Mouse (Mus musculus) liver, embryonic 15.5 days (tissue): ENCODE measurements around the gene Frmd5. TPM values are rescaled to one million over a fixed set of nuclear protein-coding genes. Genes with fewer than 3 reads are reported as not detected.
A peak's percentile ranks its signal among the peaks of the same experiment; 100 is the strongest.
"Not testable (repeated sequence)": the region's sequence is repeated elsewhere in the genome, so short reads cannot be mapped to it uniquely, and the experiment has no call there.

Experiments used
- ATAC-seq: fragments of 200-750 bp; cut with Nextera tagmentation; 2 replicates; pipeline ENCODE4 v1.8.0; 2017; ENCODE audit warnings: moderate number of reproducible peaks, mild to moderate bottlenecking, moderate library complexity; ENCODE audit not compliant: insufficient read depth
- H3K27ac ChIP-seq: fragments of 300-500 bp; sonication (generic); replicated peaks from 2 replicates; pipeline ENCODE4 v1.5.1; 2015; ENCODE audit warnings: mild to moderate bottlenecking, inconsistent platforms
- H3K27me3 ChIP-seq: fragments of 300-500 bp; sonication (generic); 2 replicates; pipeline ENCODE4 v1.6.1; 2015; ENCODE audit warnings: mild to moderate bottlenecking, inconsistent platforms
- H3K36me3 ChIP-seq: fragments of 300-500 bp; sonication (generic); replicated peaks from 2 replicates; pipeline ENCODE4 v1.6.1; 2015; ENCODE audit warnings: moderate library complexity, mild to moderate bottlenecking, inconsistent platforms
- H3K4me1 ChIP-seq: fragments of 300-500 bp; sonication (generic); replicated peaks from 2 replicates; pipeline ENCODE4 v1.6.1; 2015; ENCODE audit warnings: inconsistent platforms
- H3K4me2 ChIP-seq: fragments of 300-500 bp; sonication (generic); 2 replicates; pipeline ENCODE4 v1.6.1; 2015; ENCODE audit warnings: moderate library complexity, mild to moderate bottlenecking, inconsistent platforms
- H3K4me3 ChIP-seq: fragments of 300-500 bp; sonication (generic); replicated peaks from 2 replicates; pipeline ENCODE4 v1.5.1; 2015; ENCODE audit warnings: mild to moderate bottlenecking, inconsistent platforms
- H3K9ac ChIP-seq: fragments of 300-500 bp; sonication (generic); 2 replicates; pipeline ENCODE4 v1.6.1; 2015; ENCODE audit warnings: moderate library complexity, mild to moderate bottlenecking, inconsistent platforms
- H3K9me3 ChIP-seq: fragments of 300-500 bp; sonication (generic); replicated peaks from 2 replicates; pipeline ENCODE4 v1.6.1; 2016; ENCODE audit warnings: inconsistent platforms
- WGBS: fragments of 180-500 bp; shearing (Covaris S2); methylation state at CpG from one replicate; pipeline ENCODE4 v1.1.7; 2015; ENCODE audit warnings: mixed read lengths; ENCODE audit not compliant: insufficient replicate concordance; 5-methylcytosine and 5-hydroxymethylcytosine counted together
- polyA plus RNA-seq: library from polyadenylated mRNA; unstranded; fragments of >200 nt; fragmentation: Nextera tagmentation; extraction: Ambion mirVana; gene quantifications from 2 replicates; pipeline ENCODE4 v1.2.1, GENCODE M21; 2015

The Frmd5 gene
- polyA plus RNA-seq, 1 experiment from 2014 or later, result 0.13 TPM

GRCm38 (mm10) chr2:121514211-121514610, 292.7 kb downstream of the Frmd5 start:
- WGBS, result 82% methylated on average over 4 of the region's 4 CpGs
- no peaks in the 10 kb centered on the region for H3K9me3 ChIP-seq
- H3K27me3 ChIP-seq, result no peaks in the 10 kb centered on the region
- no peak for ATAC-seq
- H3K9ac ChIP-seq, result no peak overlapping the region
- no peak overlapping the region for H3K4me3 ChIP-seq
- H3K27ac ChIP-seq, result no peak overlapping the region
- H3K4me1 ChIP-seq, result peaks cover 23% of the 10 kb centered on the region
- no peak overlapping the region for H3K4me2 ChIP-seq
- H3K36me3 ChIP-seq, result peaks cover 87% of the 10 kb centered on the region

- ATAC-seq, H3K27me3 ChIP-seq, H3K4me2 ChIP-seq, H3K9ac ChIP-seq, H3K4me3 ChIP-seq, H3K9me3 ChIP-seq, H3K27ac ChIP-seq: not testable (repeated sequence)
- peaks cover 77% of the 10 kb centered on the region for H3K36me3 ChIP-seq
- peaks cover 33% of the 10 kb centered on the region for H3K4me1 ChIP-seq
- WGBS, result 78% methylated on average over 5 of the region's 5 CpGs
Measured at GRCm38 (mm10) chr2:121512991-121513765, 293.7 kb downstream of the Frmd5 start.

- Histone ChIP-seq H3K4me2 (no peak overlapping the region), H3K27ac (no peak overlapping the region), H3K9me3 (no peaks in the 10 kb centered on the region), H3K4me3 (no peak overlapping the region), H3K9ac (no peak overlapping the region), H3K4me1 (peaks cover 41% of the 10 kb centered on the region), H3K36me3 (peaks cover 61% of the 10 kb centered on the region), H3K27me3 (no peaks in the 10 kb centered on the region)
- no peak for ATAC-seq
- 82% methylated on average over 8 of the region's 8 CpGs for WGBS
Measured at GRCm38 (mm10) chr2:121511401-121511800, 295.5 kb downstream of the Frmd5 start.

- Histone ChIP-seq H3K36me3 (peaks cover 49% of the 10 kb centered on the region), H3K4me2 (peak overlapping the region; percentile 67), H3K27ac (no peak overlapping the region)
Measured at GRCm38 (mm10) chr2:121509584-121509983, 297.3 kb downstream of the Frmd5 start.

GRCm38 (mm10) chr2:121507951-121508330, 298.9 kb downstream of the Frmd5 start:
- peaks cover 40% of the 10 kb centered on the region for H3K4me1 ChIP-seq
- H3K9ac ChIP-seq, result peak overlapping the region; percentile 75
- H3K9me3 ChIP-seq, result no peaks in the 10 kb centered on the region
- peak overlapping the region; percentile 72 for H3K4me3 ChIP-seq
- peaks cover 39% of the 10 kb centered on the region for H3K36me3 ChIP-seq
- no peak overlapping the region for H3K27ac ChIP-seq
- no peak for ATAC-seq
- H3K4me2 ChIP-seq, result peak overlapping the region; percentile 67
- H3K27me3 ChIP-seq, result no peaks in the 10 kb centered on the region
- 63% methylated on average over 2 of the region's 2 CpGs for WGBS

More at GRCm38 (mm10) chr2:121509584-121509983, 297.3 kb downstream of the Frmd5 start:
- 25% methylated on average over 16 of the region's 16 CpGs for WGBS
- Histone ChIP-seq H3K4me3 (peak overlapping the region; percentile 51), H3K4me1 (peaks cover 41% of the 10 kb centered on the region), H3K27me3 (no peaks in the 10 kb centered on the region), H3K9ac (peak overlapping the region; percentile 28; the same call in 1 of the 2 replicates), H3K9me3 (no peaks in the 10 kb centered on the region)
- peak; percentile 53 for ATAC-seq

- peak overlapping the region; percentile 72 for H3K4me3 ChIP-seq
- ATAC-seq, result no peak
- peaks cover 36% of the 10 kb centered on the region for H3K4me1 ChIP-seq
- H3K4me2 ChIP-seq, result peak overlapping the region; percentile 67
- H3K9ac ChIP-seq, result peak overlapping the region; percentile 75
- 7% methylated on average over 12 of the region's 12 CpGs for WGBS
- H3K9me3 ChIP-seq, result no peaks in the 10 kb centered on the region
- 0 out of 2 replicates have a peak overlapping the region, but pooled peaks have one; percentile 8 for H3K27ac ChIP-seq
- peaks cover 35% of the 10 kb centered on the region for H3K36me3 ChIP-seq
- H3K27me3 ChIP-seq, result no peaks in the 10 kb centered on the region
Measured at GRCm38 (mm10) chr2:121507173-121507950, 299.5 kb downstream of the Frmd5 start.

- not testable (repeated sequence) for H3K27me3 ChIP-seq, H3K9me3 ChIP-seq
- peaks cover 34% of the 10 kb centered on the region for H3K4me1 ChIP-seq
- H3K9ac ChIP-seq, result peak within 1 kb of the TSS; percentile 75
- H3K4me3 ChIP-seq, result peak within 1 kb of the TSS; percentile 72
- 2% methylated on average over 42 of the region's 42 CpGs for WGBS
- peak within 1 kb of the TSS; percentile 67 for H3K4me2 ChIP-seq
- peak within 1 kb of the TSS; percentile 82 for H3K27ac ChIP-seq
- peak; percentile 93 for ATAC-seq
- H3K36me3 ChIP-seq, result peaks cover 25% of the 10 kb centered on the region
Measured at GRCm38 (mm10) chr2:121505942-121506882, 300.7 kb downstream of the Frmd5 start, which contains the start of the genes Mfap1a and Wdr76. TSS of gene Mfap1a (minus strand) at chr2:121506665. TSS of gene Wdr76 (plus strand) at chr2:121506723.

- not testable (repeated sequence) for ATAC-seq, H3K27ac ChIP-seq, H3K9ac ChIP-seq, H3K4me3 ChIP-seq, H3K4me2 ChIP-seq, H3K9me3 ChIP-seq, H3K4me1 ChIP-seq, H3K27me3 ChIP-seq
- H3K36me3 ChIP-seq, result peaks cover 10% of the 10 kb centered on the region
- 89% methylated on average over 3 of the region's 6 CpGs for WGBS
Measured at GRCm38 (mm10) chr2:121501550-121501949, 305.3 kb downstream of the Frmd5 start.
